Mouse (Mus musculus): ENCODE data around the gene Sin3a. TPM values are rescaled to one million over a fixed set of nuclear protein-coding genes. Genes with fewer than 3 reads are reported as not detected.

Gene Sin3a
- total RNA-seq, 2 experiments from 2014 or later = 20.3 to 22.7 TPM

GRCm38 (mm10) chr9:57157499-57157898 is 85.7 kb downstream of the Sin3a start:
- intact Hi-C loops (cut with DNase I; ENCODE audit: low total_unique reads) = no loop called here

DNA sequence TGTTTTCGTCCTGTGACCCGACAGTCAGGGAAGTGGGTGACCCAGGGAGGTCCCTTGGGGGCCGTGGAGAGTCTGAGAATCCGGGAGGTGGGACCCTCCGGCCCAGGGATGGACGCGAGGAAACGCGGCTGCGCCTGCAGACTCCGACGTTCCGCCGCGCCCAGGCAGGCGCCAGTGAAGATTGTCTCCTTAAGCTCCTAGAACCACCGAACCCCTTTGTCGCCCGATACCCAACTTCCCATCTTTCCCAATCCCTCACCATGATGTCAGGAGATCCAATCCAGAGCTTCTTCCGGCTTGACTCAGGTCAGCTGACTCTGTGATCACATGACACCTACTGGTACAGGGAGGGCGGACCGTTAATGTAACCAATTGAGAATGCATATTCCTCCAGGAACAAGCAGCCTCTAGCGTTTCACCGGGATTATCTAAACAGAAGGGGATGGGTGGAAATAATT is 86.2 kb downstream of the Sin3a start, which contains the start of gene Commd4:
Commd4 (minus strand) TSS at position 319 of the 458 bp plus-strand sequence.
- intact Hi-C loops (cut with DNase I; ENCODE audit: low total_unique reads) = no loop called here
- peak; percentile 92 for DNase-seq

More at GRCm38 (mm10) chr9:57157499-57157898, 85.7 kb downstream of the Sin3a start:
- DNase-seq = no peak

GRCm38 (mm10) chr9:57158506-57158905 is 86.7 kb downstream of the Sin3a start:
- DNase-seq = no peak

DNA sequence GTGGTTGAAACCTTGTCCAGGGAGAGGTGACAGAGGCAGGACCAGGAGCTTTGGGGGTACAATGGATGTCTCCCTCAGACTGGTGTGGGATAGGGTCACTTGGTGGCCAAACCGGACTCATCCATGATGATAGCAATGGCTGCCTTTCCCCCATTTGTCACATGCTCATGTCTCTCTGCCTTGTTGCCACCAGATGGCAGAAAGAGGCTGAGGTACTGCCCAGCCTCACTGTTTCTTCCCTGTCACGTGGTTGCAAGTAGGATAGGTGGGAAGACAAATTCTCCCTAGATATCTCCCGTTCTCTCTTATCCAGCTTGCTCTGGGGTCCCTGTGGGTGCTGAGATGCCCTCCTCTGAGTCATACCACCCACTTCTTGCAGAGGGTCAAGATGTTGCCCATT is 90.7 kb downstream of the Sin3a start:
- intact Hi-C loops (cut with DNase I; ENCODE audit: low total_unique reads) = loop anchor here (10.0 kb wide), 1 partner anchor 52 kb away; no protein-coding TSS in a partner anchor
- no peak for DNase-seq

More at GRCm38 (mm10) chr9:57158506-57158905, 86.7 kb downstream of the Sin3a start:
- intact Hi-C loops (cut with DNase I; ENCODE audit: low total_unique reads) = no loop called here

- intact Hi-C loops (cut with DNase I; ENCODE audit: low total_unique reads) = loop anchor here (10.0 kb wide), 1 partner anchor 52 kb away; no protein-coding TSS in a partner anchor
- DNase-seq = no peak
Measured at GRCm38 (mm10) chr9:57163137-57163536, 91.3 kb downstream of the Sin3a start.

- DNase-seq = no peak
- intact Hi-C loops (cut with DNase I; ENCODE audit: low total_unique reads) = loop anchor here (10.0 kb wide), 1 partner anchor 49 kb away; no protein-coding TSS in a partner anchor
Measured at GRCm38 (mm10) chr9:57166173-57166572, 94.3 kb downstream of the Sin3a start.

GRCm38 (mm10) chr9:57168411-57168810 is 96.6 kb downstream of the Sin3a start:
- intact Hi-C loops (cut with DNase I; ENCODE audit: low total_unique reads) = loop anchor here (10.0 kb wide), 1 partner anchor 46 kb away; no protein-coding TSS in a partner anchor
- no peak for DNase-seq

Other genes with a start within 250 kb of the Sin3a start
- gene Odf3l1, start 207.4 kb upstream of the Sin3a start, total RNA-seq (2021) = under 1 TPM in 1 of 2 experiments, not detected in 1; 0.80 TPM
- 10 to 100 TPM; 13.8 to 20.6 TPM for gene Cspg4, start 207.0 kb upstream of the Sin3a start, total RNA-seq (2021)
- 1 to 10 TPM; 6.4 to 6.5 TPM for gene Snx33, start 143.7 kb upstream of the Sin3a start, total RNA-seq (2021)
- 10 to 100 TPM; 40.1 to 43.1 TPM for gene Imp3, start 134.6 kb upstream of the Sin3a start, total RNA-seq (2021)
- gene Snupn, start 121.2 kb upstream of the Sin3a start, total RNA-seq (2021) = 1 to 10 TPM; 7.3 to 7.4 TPM
- gene Ptpn9, start 77.1 kb upstream of the Sin3a start, total RNA-seq (2021) = 1 to 10 TPM; 8.6 to 9.2 TPM
- 10 to 100 TPM; 32.8 to 36.2 TPM for gene Man2c1, start 58.6 kb downstream of the Sin3a start, total RNA-seq (2021)
- 1 to 10 TPM; 4.7 to 5.6 TPM for gene Neil1, start 76.3 kb downstream of the Sin3a start, total RNA-seq (2021)
- 10 to 100 TPM; 22.1 to 24.4 TPM for gene Commd4, start 86.3 kb downstream of the Sin3a start, total RNA-seq (2021)
- gene Trcg1, start 164.5 kb downstream of the Sin3a start, total RNA-seq (2021) = not detected
- 1 to 10 TPM; 6.4 to 7.3 TPM for gene 1700017B05Rik, start 190.6 kb downstream of the Sin3a start, total RNA-seq (2021)

All from gastrocnemius, postnatal 14 days (tissue).